Mouse (Mus musculus) bone marrow macrophage, adult 2 months (primary cell): ENCODE data around the gene Rps23. TPM values are rescaled to one million over a fixed set of nuclear protein-coding genes. Genes with fewer than 3 reads are reported as not detected.

ENCODE experiments used
- H3K27ac ChIP-seq: 2 replicates; pipeline ENCODE4 v1.5.1; 2012; ENCODE audit warnings: low read depth, low read length; ENCODE audit not compliant: insufficient read depth
- H3K4me1 ChIP-seq: 2 replicates; pipeline ENCODE4 v1.6.1; 2012; ENCODE audit warnings: low read length; ENCODE audit not compliant: control insufficient read depth, insufficient read depth
- H3K4me3 ChIP-seq: 2 replicates; pipeline ENCODE4 v1.5.1; 2012; ENCODE audit warnings: mild to moderate bottlenecking, low read length, moderate library complexity; ENCODE audit not compliant: insufficient read depth
- CTCF ChIP-seq: IDR thresholded peaks from 2 replicates; pipeline ENCODE4 v1.5.1; 2012; ENCODE audit warnings: low read depth, mild to moderate bottlenecking, low read length, moderate library complexity
- POLR2A ChIP-seq: IDR thresholded peaks from 2 replicates; pipeline ENCODE4 v1.6.1; 2012; ENCODE audit warnings: mild to moderate bottlenecking, low read depth, low read length, borderline replicate concordance
- polyA plus RNA-seq: library from polyadenylated mRNA; stranded (reverse); fragments of >200 nt; gene quantifications from 2 replicates; pipeline ENCODE4 v1.2.4, GENCODE M21; 2012; ENCODE audit not compliant: missing spikeins, insufficient read depth, insufficient read length

The Rps23 gene
- polyA plus RNA-seq, result 640 and 687 TPM in 2 replicates

DNA sequence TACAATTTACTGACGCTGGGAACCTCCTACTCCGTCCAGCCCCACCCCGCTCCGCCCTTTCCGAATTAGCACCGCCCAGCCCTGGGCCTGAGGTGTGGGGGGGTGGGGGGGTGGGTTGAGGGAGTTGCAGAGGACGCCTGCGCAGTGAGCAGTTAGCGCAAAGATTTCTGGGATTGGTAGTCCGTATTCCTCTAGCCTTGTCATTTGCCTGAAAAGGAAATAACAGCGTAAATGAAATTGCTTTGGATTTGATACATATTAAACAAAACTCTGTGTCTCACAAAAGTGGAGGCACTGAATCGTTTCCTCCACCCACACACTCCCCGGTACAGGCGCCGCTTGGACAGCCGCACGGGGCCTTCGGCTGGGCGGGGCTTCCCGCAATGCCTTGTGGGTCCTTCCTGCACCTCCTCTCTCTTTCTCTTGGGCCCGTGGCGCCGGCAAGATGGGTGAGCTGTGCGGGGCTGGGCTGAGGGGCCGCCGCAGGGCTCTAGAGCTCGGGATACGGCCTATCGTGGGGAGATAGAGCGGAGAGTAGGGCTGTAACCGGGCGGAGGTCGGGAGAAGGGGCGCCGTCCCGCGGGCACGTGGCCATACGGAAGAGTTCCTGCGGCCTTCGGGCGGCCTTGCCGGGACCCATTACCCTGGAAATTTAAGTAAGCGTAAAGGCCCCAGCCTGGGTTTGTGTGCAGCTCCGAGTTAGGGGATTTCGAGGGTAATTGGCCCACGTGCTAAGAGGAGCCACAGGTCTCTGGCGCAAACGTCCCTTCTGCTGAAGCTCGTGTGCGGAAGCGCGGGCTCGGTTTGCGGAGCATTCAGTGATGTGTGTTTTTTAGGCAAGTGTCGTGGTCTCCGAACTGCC, at the start of gene Rps23:
Gene Rps23 (plus strand): TSS at position 208 of the 862 bp plus-strand sequence.
- 0 out of 2 replicates have a peak, but pooled peaks cover 2% of the 10 kb centered on the region for H3K4me1 ChIP-seq
- peak within 1 kb of the TSS; percentile 98 for H3K4me3 ChIP-seq
- peak within 1 kb of the TSS; percentile 88 for H3K27ac ChIP-seq
- TF ChIP-seq CTCF, result no peak
- no peak; the same call in 1 of the 2 replicates for TF ChIP-seq POLR2A

DNA sequence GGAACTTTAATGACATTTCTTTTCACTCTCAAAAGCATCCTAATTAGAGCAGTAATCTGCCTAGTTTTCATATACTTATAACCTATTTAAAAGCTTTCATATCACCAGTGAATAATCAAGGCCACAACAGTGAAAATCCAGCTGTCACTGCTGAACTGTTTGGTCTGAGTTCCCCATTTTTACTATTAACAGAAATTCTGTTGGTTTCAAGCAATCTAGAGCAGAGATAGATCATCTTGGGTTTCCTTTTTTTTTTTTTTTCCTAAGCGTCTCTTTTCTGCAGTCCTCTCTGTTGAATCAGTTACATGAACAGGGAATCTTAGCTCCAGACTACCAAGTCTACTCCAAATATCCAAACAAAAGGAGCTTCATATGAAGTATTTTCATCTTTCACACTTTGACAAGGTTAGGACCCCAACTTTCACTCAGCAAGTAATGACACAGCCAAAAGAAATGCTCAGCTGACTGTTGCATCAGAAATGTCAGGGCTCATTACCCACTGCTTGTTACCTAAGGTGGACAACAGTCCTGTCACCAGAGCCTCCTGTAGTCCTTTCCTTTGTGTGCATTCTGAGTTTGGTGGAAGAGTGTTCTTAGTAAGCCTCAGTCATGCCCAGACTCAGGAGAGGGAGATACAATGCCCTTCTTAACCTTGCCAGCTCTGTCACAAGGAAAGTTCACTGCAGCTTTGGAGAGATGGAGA, 40.9 kb upstream of the Rps23 start:
- no peak overlapping the region for H3K4me3 ChIP-seq
- H3K4me1 ChIP-seq, result no peaks in the 10 kb centered on the region
- no peak overlapping the region for H3K27ac ChIP-seq
- no peak for TF ChIP-seq POLR2A
- TF ChIP-seq CTCF, result no peak

DNA sequence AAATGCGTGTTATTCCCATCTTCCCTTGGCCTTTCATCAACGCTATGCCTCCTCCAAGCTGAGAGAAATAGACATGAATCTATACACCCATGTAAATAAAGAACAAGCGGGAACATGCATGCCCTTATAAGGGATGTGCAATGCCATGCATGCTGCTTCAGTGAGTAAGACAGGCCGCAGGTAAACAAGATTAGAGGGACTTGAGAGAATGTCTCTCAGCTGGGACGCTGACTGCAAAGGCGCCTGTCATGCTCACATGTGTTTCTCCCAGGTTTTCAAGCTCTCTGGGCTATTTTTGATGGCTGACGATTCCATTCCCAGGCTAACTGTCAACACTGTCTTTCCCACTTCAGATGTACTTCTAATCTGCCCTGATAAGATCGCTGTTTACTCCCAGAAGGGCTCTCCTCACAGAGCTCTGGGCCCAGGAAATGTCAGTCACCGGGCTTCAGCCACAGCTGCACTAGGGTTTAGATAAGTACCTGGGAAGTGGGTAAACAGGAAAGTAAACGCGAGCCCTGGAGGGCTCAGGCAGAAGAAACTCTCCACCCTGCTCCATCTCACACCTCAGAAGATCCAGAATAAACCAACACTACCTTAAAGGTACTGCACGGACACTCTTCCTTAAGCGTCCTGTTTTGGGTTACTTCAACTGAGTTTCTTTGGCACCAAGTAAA, 36.8 kb upstream of the Rps23 start:
- H3K27ac ChIP-seq, result no peak overlapping the region
- H3K4me3 ChIP-seq, result peak overlapping the region; percentile 51
- TF ChIP-seq POLR2A (no peak), CTCF (no peak)
- no peaks in the 10 kb centered on the region for H3K4me1 ChIP-seq

DNA sequence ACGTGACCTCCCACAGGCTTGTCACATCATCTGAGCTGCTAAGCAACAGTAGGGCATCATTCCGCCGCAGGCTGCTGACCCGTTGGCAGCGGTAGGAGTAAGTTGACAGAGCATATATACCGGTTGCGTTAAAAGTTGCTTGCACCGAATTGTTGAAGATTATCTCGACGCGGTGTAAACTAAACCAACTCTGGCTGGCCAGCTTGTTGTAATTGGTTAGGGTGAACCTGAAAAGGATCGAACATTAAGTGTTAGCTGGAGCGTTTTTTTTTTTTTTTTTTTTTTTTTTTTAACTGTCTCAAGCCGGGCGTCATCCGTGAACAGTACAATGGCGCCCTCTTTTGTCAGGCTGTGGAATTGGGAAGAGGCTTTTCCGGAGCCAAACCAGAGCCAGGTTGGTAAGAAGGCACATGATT, 36.2 kb upstream of the Rps23 start:
- peak overlapping the region; percentile 51 for H3K4me3 ChIP-seq
- no peak overlapping the region for H3K27ac ChIP-seq
- H3K4me1 ChIP-seq, result no peaks in the 10 kb centered on the region
- TF ChIP-seq CTCF (peak; percentile 61), POLR2A (no peak)

DNA sequence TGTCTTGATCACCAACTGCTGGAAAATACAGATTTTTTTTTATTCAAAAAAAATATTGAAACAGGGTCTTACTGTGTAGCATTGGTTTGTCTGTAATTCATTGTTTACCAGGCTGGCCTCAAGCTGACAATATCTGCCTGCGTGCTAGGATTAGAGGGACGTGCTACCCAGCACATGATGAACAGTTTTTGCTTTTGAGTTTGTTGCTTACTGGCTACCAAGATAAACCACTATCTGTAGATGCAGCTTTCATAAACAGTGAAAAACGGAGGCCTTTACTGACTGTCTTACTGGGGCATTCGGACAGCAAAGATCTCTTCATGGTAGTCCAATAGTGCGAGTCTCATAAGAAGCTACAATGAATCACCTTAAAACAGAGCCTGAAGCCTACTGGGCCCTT, 32.6 kb upstream of the Rps23 start:
- Histone ChIP-seq H3K4me1 (no peaks in the 10 kb centered on the region), H3K4me3 (no peak overlapping the region), H3K27ac (no peak overlapping the region)
- TF ChIP-seq POLR2A, result no peak
- no peak for TF ChIP-seq CTCF

DNA sequence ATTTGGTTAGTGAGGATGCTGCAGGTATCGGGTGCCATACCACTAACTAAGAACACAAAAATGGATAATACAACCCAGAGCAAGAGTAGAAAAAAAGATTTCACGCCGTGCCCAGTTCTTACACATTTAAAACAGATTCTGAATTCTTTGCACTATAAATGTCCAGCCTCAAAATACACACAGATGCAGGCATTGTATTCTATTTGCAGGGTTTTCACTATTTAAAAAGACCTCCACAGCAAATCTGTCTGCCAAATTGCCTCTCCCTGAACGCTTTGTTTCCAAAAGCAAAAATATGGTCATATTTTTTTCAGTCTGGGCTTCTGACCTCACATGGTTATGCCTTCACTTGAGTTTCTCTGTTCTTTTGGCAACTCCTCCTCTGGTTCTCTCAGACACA, 27.9 kb upstream of the Rps23 start:
- no peaks in the 10 kb centered on the region for H3K4me1 ChIP-seq
- no peak overlapping the region for H3K27ac ChIP-seq
- no peak overlapping the region for H3K4me3 ChIP-seq
- TF ChIP-seq CTCF, result no peak
- TF ChIP-seq POLR2A, result no peak

DNA sequence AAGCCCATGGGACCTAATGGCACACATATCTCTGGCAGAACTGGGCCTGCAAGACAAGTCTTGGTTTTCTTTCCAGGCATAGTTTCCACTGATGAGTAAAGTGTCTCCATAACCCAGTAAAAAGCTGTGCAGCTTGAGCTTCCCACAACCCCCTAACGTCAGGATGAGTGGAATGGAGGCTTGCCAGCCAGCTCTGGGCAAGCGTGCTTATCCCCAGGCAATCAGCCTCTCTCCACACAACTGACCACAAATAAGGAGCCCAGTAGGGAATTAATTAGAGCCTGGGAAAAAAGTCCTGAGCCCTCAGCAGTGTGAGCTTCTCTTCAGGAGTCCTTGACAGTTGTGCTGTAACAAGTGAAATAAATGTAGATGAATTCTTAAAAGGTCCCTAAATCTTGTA, 26.7 kb upstream of the Rps23 start:
- TF ChIP-seq CTCF (no peak), POLR2A (no peak)
- H3K27ac ChIP-seq, result no peak overlapping the region
- H3K4me3 ChIP-seq, result no peak overlapping the region
- no peaks in the 10 kb centered on the region for H3K4me1 ChIP-seq

DNA sequence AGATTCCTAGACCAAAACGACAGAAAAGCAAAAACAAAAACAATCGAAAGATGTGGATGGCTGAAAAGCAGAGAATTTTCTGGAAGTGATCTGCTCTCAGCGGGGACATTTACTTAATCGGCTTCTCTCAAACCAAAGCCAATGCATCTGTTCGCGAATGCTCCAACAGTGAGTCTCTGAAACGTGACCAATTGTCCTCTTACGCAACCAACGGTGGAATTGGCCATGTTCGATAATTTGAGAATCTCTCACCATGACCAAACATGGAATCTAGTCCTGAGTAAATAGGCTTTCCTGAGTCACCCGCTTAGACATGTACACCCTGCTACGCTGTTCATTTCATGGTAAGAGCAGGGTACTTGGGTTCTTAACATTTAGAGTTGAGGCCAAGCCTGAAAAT, 25.9 kb upstream of the Rps23 start:
- Histone ChIP-seq H3K4me3 (no peak overlapping the region), H3K27ac (no peak overlapping the region), H3K4me1 (no peaks in the 10 kb centered on the region)
- TF ChIP-seq CTCF (no peak), POLR2A (no peak)

DNA sequence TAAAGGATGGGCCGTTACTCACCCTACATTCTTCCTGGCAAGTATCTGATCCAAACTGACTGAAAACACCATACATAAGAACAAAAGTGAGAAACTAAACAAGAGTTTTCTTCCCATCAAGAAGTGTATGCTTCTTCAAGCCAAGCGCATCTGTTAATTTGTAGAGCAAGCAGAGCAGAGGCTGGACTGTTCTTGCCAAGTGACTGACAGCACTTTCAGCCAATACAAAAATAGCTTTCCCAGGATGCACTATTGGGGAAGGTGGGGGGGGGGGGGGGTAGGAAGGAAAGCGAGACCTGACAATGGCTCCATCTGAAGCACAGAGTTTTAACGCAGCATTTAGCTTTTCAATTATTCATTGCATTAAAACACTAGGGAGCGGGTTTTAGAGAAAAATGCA, 17.6 kb upstream of the Rps23 start, which contains the start of gene Atp6ap1l:
Gene Atp6ap1l (minus strand): TSS at position 180 of the 400 bp plus-strand sequence.
- Histone ChIP-seq H3K27ac (no peak within 1 kb of the TSS), H3K4me1 (no peaks in the 10 kb centered on the region)
- no peak for TF ChIP-seq POLR2A

More for the DNA sequence above, 17.6 kb upstream of the Rps23 start, which contains the start of gene Atp6ap1l:
- no peak within 1 kb of the TSS for H3K4me3 ChIP-seq
